Mouse (Mus musculus) lung, embryonic 16.5 days (tissue): ENCODE measurements at regions not wholly inside any gene's neighbourhood (a gene's known extent, or its start where the extent isn't known, plus 50 kb on each side); places are given as distances from the start of the nearest gene placed in this dataset.

Experiments
- ATAC-seq: fragments of 200-750 bp; cut with Nextera tagmentation; 2 replicates; pipeline ENCODE4 v1.8.0; 2017; ENCODE audit warnings: low read depth, mild to moderate bottlenecking, moderate library complexity
- H3K27ac ChIP-seq: fragments of 300-500 bp; sonication (generic); 2 replicates; pipeline ENCODE4 v1.5.1; 2014; ENCODE audit warnings: mild to moderate bottlenecking, control low read depth, low read length
- H3K27me3 ChIP-seq: fragments of 300-500 bp; sonication (generic); 2 replicates; pipeline ENCODE4 v1.6.1; 2014; ENCODE audit warnings: low read depth, low read length, mixed read lengths; ENCODE audit not compliant: control insufficient read depth, insufficient read depth
- H3K36me3 ChIP-seq: fragments of 300-500 bp; sonication (generic); 2 replicates; pipeline ENCODE4 v1.6.1; 2014; ENCODE audit warnings: low read length; ENCODE audit not compliant: control insufficient read depth, insufficient read depth
- H3K4me1 ChIP-seq: fragments of 300-500 bp; sonication (generic); replicated peaks from 2 replicates; pipeline ENCODE4 v1.6.1; 2014; ENCODE audit warnings: low read length, mixed read lengths; ENCODE audit not compliant: control insufficient read depth, insufficient read depth
- H3K4me2 ChIP-seq: fragments of 300-500 bp; sonication (generic); 2 replicates; pipeline ENCODE4 v1.6.1; 2014; ENCODE audit warnings: low read depth, low read length, control low read depth
- H3K4me3 ChIP-seq: fragments of 300-500 bp; sonication (generic); 2 replicates; pipeline ENCODE4 v1.5.1; 2014; ENCODE audit warnings: mild to moderate bottlenecking, low read length, control low read depth
- H3K9ac ChIP-seq: fragments of 300-500 bp; sonication (generic); 2 replicates; pipeline ENCODE4 v1.6.1; 2014; ENCODE audit warnings: low read length, control low read depth
- H3K9me3 ChIP-seq: fragments of 300-500 bp; sonication (generic); 2 replicates; pipeline ENCODE4 v1.6.1; 2016; ENCODE audit warnings: low read length; ENCODE audit not compliant: control insufficient read depth
- WGBS: fragments of 180-500 bp; shearing (Covaris S2); extraction: QIAGEN DNeasy Blood & Tissue Kit; methylation state at CpG from one replicate; pipeline ENCODE4 v1.1.7; 2014; 5-methylcytosine and 5-hydroxymethylcytosine counted together

- Histone ChIP-seq H3K36me3 (no peaks in the 10 kb centered on the region), H3K27me3 (no peaks in the 10 kb centered on the region), H3K4me3 (no peak overlapping the region), H3K9me3 (no peaks in the 10 kb centered on the region), H3K27ac (no peak overlapping the region), H3K9ac (no peak overlapping the region), H3K4me1 (peaks cover 5% of the 10 kb centered on the region; the same call in 1 of the 2 replicates), H3K4me2 (no peak overlapping the region)
- ATAC-seq: no peak
- WGBS: 82% methylated on average over 4 of the region's 4 CpGs
Measured at GRCm38 (mm10) chr6:127320600-127320999, 126.0 kb upstream of the Parp11 start.

- Histone ChIP-seq H3K9me3 (no peaks in the 10 kb centered on the region), H3K27me3 (no peaks in the 10 kb centered on the region), H3K27ac (no peak overlapping the region), H3K9ac (no peak overlapping the region), H3K4me1 (peaks cover 9% of the 10 kb centered on the region; the same call in 1 of the 2 replicates), H3K4me3 (no peak overlapping the region), H3K36me3 (no peaks in the 10 kb centered on the region), H3K4me2 (no peak overlapping the region)
- ATAC-seq: no peak
- WGBS: 71% methylated on average over 3 of the region's 3 CpGs
Measured at GRCm38 (mm10) chr6:127321031-127321430, 125.6 kb upstream of the Parp11 start.

- WGBS: 66% methylated on average over 7 of the region's 7 CpGs
Measured at GRCm38 (mm10) chr6:127322398-127322797, 124.2 kb upstream of the Parp11 start.

GRCm38 (mm10) chr6:127324984-127325383 lies 121.7 kb upstream of the Parp11 start:
- H3K36me3 ChIP-seq: no peaks in the 10 kb centered on the region
- no peak overlapping the region for H3K4me3 ChIP-seq
- WGBS: 37% methylated on average over 5 of the region's 5 CpGs
- H3K27me3 ChIP-seq: no peaks in the 10 kb centered on the region
- no peaks in the 10 kb centered on the region for H3K9me3 ChIP-seq
- H3K9ac ChIP-seq: 0 out of 2 replicates have a peak overlapping the region, but pooled peaks have one; percentile 8
- peaks cover 30% of the 10 kb centered on the region for H3K4me1 ChIP-seq
- H3K27ac ChIP-seq: peak overlapping the region; percentile 36; the same call in 1 of the 2 replicates
- H3K4me2 ChIP-seq: no peak overlapping the region
- no peak for ATAC-seq

More at GRCm38 (mm10) chr6:127322398-127322797, 124.2 kb upstream of the Parp11 start:
- no peaks in the 10 kb centered on the region for H3K27me3 ChIP-seq
- no peak for ATAC-seq
- no peak overlapping the region for H3K4me3 ChIP-seq
- H3K36me3 ChIP-seq: no peaks in the 10 kb centered on the region
- H3K27ac ChIP-seq: no peak overlapping the region
- H3K4me1 ChIP-seq: peaks cover 17% of the 10 kb centered on the region; the same call in 1 of the 2 replicates
- no peaks in the 10 kb centered on the region for H3K9me3 ChIP-seq
- H3K9ac ChIP-seq: no peak overlapping the region
- H3K4me2 ChIP-seq: no peak overlapping the region

GRCm38 (mm10) chr6:127325596-127326332 lies 120.9 kb upstream of the Parp11 start:
- 0 out of 2 replicates have a peak overlapping the region, but pooled peaks have one; percentile 8 for H3K9ac ChIP-seq
- no peak for ATAC-seq
- WGBS: 49% methylated on average over 7 of the region's 7 CpGs
- H3K27me3 ChIP-seq: no peaks in the 10 kb centered on the region
- no peak overlapping the region for H3K4me3 ChIP-seq
- peak overlapping the region; percentile 83 for H3K27ac ChIP-seq
- H3K9me3 ChIP-seq: no peaks in the 10 kb centered on the region
- peaks cover 33% of the 10 kb centered on the region for H3K4me1 ChIP-seq
- H3K4me2 ChIP-seq: no peak overlapping the region
- no peaks in the 10 kb centered on the region for H3K36me3 ChIP-seq

- ATAC-seq: no peak
- H3K27ac ChIP-seq: peak overlapping the region; percentile 83
- 36% methylated on average over 6 of the region's 6 CpGs for WGBS
Measured at GRCm38 (mm10) chr6:127326333-127326729, 120.3 kb upstream of the Parp11 start.

GRCm38 (mm10) chr6:127329191-127330014 lies 117.2 kb upstream of the Parp11 start:
- WGBS: 41% methylated on average over 20 of the region's 20 CpGs
- no peaks in the 10 kb centered on the region for H3K9me3 ChIP-seq
- peaks cover 45% of the 10 kb centered on the region for H3K4me1 ChIP-seq
- H3K27me3 ChIP-seq: no peaks in the 10 kb centered on the region
- ATAC-seq: peak; percentile 27
- H3K9ac ChIP-seq: peak overlapping the region; percentile 67
- H3K4me2 ChIP-seq: peak overlapping the region; percentile 61
- H3K36me3 ChIP-seq: no peaks in the 10 kb centered on the region
- H3K27ac ChIP-seq: peak overlapping the region; percentile 99
- H3K4me3 ChIP-seq: peak overlapping the region; percentile 43

More at GRCm38 (mm10) chr6:127326333-127326729, 120.3 kb upstream of the Parp11 start:
- H3K4me2 ChIP-seq: no peak overlapping the region
- no peak overlapping the region for H3K9ac ChIP-seq
- no peaks in the 10 kb centered on the region for H3K27me3 ChIP-seq
- H3K4me3 ChIP-seq: no peak overlapping the region
- H3K9me3 ChIP-seq: no peaks in the 10 kb centered on the region
- H3K4me1 ChIP-seq: peaks cover 39% of the 10 kb centered on the region
- H3K36me3 ChIP-seq: no peaks in the 10 kb centered on the region

- WGBS: under 1% methylated on average over 46 of the region's 46 CpGs
- Histone ChIP-seq H3K36me3 (no peaks in the 10 kb centered on the region), H3K9ac (peak overlapping the region; percentile 67), H3K27ac (peak overlapping the region; percentile 99), H3K27me3 (no peaks in the 10 kb centered on the region), H3K4me2 (peak overlapping the region; percentile 61), H3K4me1 (peaks cover 44% of the 10 kb centered on the region), H3K9me3 (no peaks in the 10 kb centered on the region), H3K4me3 (peak overlapping the region; percentile 43)
- ATAC-seq: peak; percentile 95
Measured at GRCm38 (mm10) chr6:127330015-127330705, 116.5 kb upstream of the Parp11 start.
